Mouse (Mus musculus): ENCODE results near the gene Nrxn2. TPM values are rescaled to one million over a fixed set of nuclear protein-coding genes. Genes with fewer than 3 reads are reported as not detected.

Gene Nrxn2
- polyA plus RNA-seq, 1 experiment, result 6.4 TPM

DNA sequence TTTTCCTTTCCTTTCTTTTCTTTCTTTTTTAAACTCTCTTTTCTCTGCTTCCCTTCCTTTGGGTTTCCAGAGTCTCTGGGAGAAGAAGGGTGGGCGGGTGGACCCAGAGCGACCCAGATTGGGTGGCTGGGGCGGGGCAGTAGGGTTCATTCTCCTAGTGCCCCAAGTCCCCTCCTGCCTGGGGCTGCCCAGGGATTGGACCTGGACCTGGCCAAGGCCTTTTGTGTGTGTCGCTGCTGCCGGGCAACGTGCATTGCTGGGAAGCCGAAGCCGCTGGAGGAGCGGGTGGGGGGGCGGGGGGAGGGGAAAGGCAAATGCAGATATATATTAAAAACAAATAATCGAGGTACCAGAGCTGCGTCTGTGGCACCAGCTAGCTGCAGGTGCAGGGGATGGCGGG, 114.1 kb downstream of the Nrxn2 start:
- Histone ChIP-seq H3K4me1 (ENCODE audit: control insufficient read depth, insufficient read depth, low read length) (0 out of 2 replicates have a peak, but pooled peaks cover 3% of the 10 kb centered on the region), H3K27me3 (replicated peaks; ENCODE audit: control insufficient read depth, insufficient read depth, low read length) (no peaks in the 10 kb centered on the region; the same call in 1 of the 2 replicates), H3K27ac (ENCODE audit: insufficient read depth, low read depth, low read length) (no peak overlapping the region), H3K36me3 (ENCODE audit: control insufficient read depth, insufficient read depth, low read length) (no peaks in the 10 kb centered on the region), H3K4me3 (ENCODE audit: insufficient read depth, low read depth, low read length) (no peak overlapping the region)
- DNase-seq, result peak; percentile 39
- TF ChIP-seq CTCF (conservative IDR thresholded peaks at IDR 0.05; ENCODE audit: insufficient read depth, insufficient read length, low read depth, low read length), result no peak
- 14% methylated on average over 13 of the region's 13 CpGs for WGBS

DNA sequence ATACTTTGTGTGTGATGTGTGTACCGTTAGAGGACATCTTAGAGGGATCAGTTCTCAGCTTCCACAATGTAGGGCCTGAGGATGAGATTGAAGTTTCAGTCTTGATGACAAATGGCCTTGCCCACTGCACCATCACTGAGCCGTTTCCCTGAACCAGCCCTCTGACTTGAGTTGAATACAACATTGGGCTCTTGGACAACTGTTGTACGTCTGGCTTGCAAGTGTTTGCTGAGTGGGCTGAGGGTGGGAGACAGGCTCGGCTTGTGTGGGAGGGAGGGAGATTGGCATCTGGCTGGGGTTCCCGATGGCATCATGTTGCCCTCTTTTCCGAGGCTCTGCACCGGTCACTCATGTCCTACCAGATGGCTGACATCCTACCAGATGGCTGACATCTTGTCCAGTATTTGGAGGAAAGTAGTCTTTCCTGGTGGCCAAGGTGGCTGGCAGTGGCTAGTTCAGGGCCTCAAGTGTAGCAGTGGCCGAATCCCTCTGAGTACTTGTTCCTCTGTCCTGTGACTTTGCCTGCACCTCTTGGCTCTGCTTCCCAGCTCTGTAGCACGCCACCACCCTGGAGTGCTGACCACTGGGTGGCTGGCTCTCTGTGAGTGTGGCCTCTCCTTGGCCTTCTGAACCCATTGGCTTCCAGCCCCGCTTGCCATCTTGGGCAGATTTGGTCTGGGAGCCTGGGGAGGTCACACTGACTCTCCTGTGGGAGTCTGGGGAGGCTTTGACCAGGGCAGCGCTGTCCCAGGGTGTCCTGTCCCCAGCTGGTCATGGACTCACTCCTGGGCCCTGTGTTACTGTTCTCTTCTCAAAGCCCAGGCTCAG, 115.0 kb downstream of the Nrxn2 start:
- Histone ChIP-seq H3K27ac (ENCODE audit: insufficient read depth, low read depth, low read length) (no peak overlapping the region), H3K27me3 (replicated peaks; ENCODE audit: control insufficient read depth, insufficient read depth, low read length) (no peaks in the 10 kb centered on the region; the same call in 1 of the 2 replicates), H3K4me1 (ENCODE audit: control insufficient read depth, insufficient read depth, low read length) (0 out of 2 replicates have a peak, but pooled peaks cover 3% of the 10 kb centered on the region), H3K36me3 (ENCODE audit: control insufficient read depth, insufficient read depth, low read length) (no peaks in the 10 kb centered on the region), H3K4me3 (ENCODE audit: insufficient read depth, low read depth, low read length) (no peak overlapping the region)
- TF ChIP-seq CTCF (conservative IDR thresholded peaks at IDR 0.05; ENCODE audit: insufficient read depth, insufficient read length, low read depth, low read length), result no peak
- peak; percentile 88 for TF ChIP-seq POLR2A (IDR thresholded peaks at IDR 0.05; ENCODE audit: low read depth, low read length)
- 60% methylated on average over 11 of the region's 11 CpGs for WGBS
- DNase-seq, result peak; percentile 84

DNA sequence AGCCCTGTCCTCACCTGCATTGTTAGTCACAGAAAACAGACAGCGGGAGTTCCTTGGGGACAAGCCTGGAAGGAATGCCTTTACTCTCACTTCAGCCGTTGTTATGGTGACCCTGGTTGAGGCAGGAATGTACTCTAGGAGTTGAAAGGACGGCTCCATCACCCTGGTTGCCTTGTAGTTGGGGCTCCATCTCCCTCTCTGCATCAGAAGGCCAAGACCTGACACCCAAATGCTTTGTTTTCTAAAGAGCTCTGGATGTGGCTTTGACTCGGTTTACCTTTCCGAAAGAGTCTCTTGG, 115.5 kb downstream of the Nrxn2 start:
- Histone ChIP-seq H3K4me1 (ENCODE audit: control insufficient read depth, insufficient read depth, low read length) (0 out of 2 replicates have a peak, but pooled peaks cover 3% of the 10 kb centered on the region), H3K36me3 (ENCODE audit: control insufficient read depth, insufficient read depth, low read length) (no peaks in the 10 kb centered on the region), H3K27ac (ENCODE audit: insufficient read depth, low read depth, low read length) (no peak overlapping the region), H3K4me3 (ENCODE audit: insufficient read depth, low read depth, low read length) (no peak overlapping the region), H3K27me3 (replicated peaks; ENCODE audit: control insufficient read depth, insufficient read depth, low read length) (no peaks in the 10 kb centered on the region; the same call in 1 of the 2 replicates)
- no peak for DNase-seq
- TF ChIP-seq POLR2A (IDR thresholded peaks at IDR 0.05; ENCODE audit: low read depth, low read length), result no peak
- TF ChIP-seq CTCF (conservative IDR thresholded peaks at IDR 0.05; ENCODE audit: insufficient read depth, insufficient read length, low read depth, low read length), result no peak
- WGBS, result 68% methylated on average over 5 of the region's 5 CpGs

DNA sequence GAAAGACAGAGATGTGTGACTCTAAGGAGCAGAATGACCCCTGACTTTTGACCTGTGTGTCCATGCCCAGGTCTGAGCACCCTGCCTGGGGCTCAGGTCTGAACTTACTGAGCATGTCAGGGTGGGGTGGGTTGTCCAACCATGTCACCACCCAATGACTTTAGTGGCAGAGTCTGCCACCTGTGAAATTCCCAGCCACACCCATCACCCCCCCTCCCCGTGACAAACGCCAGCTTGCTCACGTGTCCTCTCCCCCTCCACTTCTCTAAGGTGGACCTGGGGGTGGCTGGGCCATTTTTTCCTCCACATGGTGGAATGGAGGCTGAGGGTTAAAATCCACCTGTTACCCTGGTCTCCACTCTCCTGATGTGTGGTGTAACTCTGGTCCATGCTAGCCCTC, 117.7 kb downstream of the Nrxn2 start:
- no peak overlapping the region for H3K4me3 ChIP-seq (ENCODE audit: insufficient read depth, low read depth, low read length)
- WGBS, result 53% methylated on average over 3 of the region's 3 CpGs
- H3K36me3 ChIP-seq (ENCODE audit: control insufficient read depth, insufficient read depth, low read length), result no peaks in the 10 kb centered on the region
- H3K27me3 ChIP-seq (replicated peaks; ENCODE audit: control insufficient read depth, insufficient read depth, low read length), result no peaks in the 10 kb centered on the region; the same call in 1 of the 2 replicates
- TF ChIP-seq CTCF (conservative IDR thresholded peaks at IDR 0.05; ENCODE audit: insufficient read depth, insufficient read length, low read depth, low read length) (no peak), POLR2A (IDR thresholded peaks at IDR 0.05; ENCODE audit: low read depth, low read length) (no peak)
- H3K27ac ChIP-seq (ENCODE audit: insufficient read depth, low read depth, low read length), result no peak overlapping the region
- DNase-seq, result peak; percentile 33
- H3K4me1 ChIP-seq (ENCODE audit: control insufficient read depth, insufficient read depth, low read length), result no peaks in the 10 kb centered on the region

DNA sequence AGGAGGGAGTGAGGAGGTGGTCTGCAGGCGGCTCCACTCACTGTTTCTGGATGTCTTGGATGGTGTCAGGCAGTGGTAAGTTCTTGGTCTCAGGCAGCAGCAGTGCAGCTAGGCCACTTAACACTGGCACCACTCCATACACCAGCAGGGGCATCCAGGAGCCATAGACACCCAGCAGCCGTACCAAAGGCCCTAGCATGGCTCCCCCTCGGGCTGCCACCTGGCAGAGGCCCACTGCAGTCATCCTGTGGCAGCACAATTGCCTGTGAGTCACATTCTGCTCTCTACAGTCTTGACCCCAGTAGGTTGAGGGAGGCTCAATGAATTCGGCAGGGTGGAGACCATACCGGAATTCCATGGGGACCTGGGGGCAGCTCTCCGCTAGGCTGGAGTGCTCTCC, 118.2 kb downstream of the Nrxn2 start:
- Histone ChIP-seq H3K4me3 (ENCODE audit: insufficient read depth, low read depth, low read length) (no peak overlapping the region), H3K4me1 (ENCODE audit: control insufficient read depth, insufficient read depth, low read length) (no peaks in the 10 kb centered on the region), H3K27me3 (replicated peaks; ENCODE audit: control insufficient read depth, insufficient read depth, low read length) (no peaks in the 10 kb centered on the region), H3K27ac (ENCODE audit: insufficient read depth, low read depth, low read length) (no peak overlapping the region), H3K36me3 (ENCODE audit: control insufficient read depth, insufficient read depth, low read length) (no peaks in the 10 kb centered on the region)
- no peak for TF ChIP-seq POLR2A (IDR thresholded peaks at IDR 0.05; ENCODE audit: low read depth, low read length)
- TF ChIP-seq CTCF (conservative IDR thresholded peaks at IDR 0.05; ENCODE audit: insufficient read depth, insufficient read length, low read depth, low read length), result no peak
- 68% methylated on average over 6 of the region's 6 CpGs for WGBS
- peak; percentile 17 for DNase-seq

DNA sequence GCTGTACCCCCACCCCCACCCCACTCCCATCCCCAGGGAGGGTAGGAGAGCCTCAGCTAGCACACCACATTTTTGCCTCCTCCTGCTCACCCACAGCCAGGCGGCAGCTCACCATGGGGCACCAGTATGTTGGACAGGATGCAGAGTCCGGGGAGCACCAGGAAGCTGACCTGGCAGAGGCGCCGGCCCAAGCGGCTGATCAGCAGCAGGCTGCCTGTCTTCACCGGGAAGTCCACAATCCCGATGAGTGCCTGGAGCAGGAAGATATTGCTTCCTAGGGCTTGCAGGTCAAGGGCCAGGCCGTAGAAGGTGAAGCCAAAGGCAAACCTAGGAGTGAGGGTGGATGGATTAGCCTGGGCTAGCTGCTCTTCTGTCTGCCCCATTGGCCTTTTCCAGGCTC, 119.0 kb downstream of the Nrxn2 start:
- Histone ChIP-seq H3K27ac (ENCODE audit: insufficient read depth, low read depth, low read length) (peak overlapping the region; percentile 11; the same call in 1 of the 2 replicates), H3K36me3 (ENCODE audit: control insufficient read depth, insufficient read depth, low read length) (no peaks in the 10 kb centered on the region), H3K4me3 (ENCODE audit: insufficient read depth, low read depth, low read length) (no peak overlapping the region), H3K4me1 (ENCODE audit: control insufficient read depth, insufficient read depth, low read length) (no peaks in the 10 kb centered on the region), H3K27me3 (replicated peaks; ENCODE audit: control insufficient read depth, insufficient read depth, low read length) (no peaks in the 10 kb centered on the region)
- TF ChIP-seq POLR2A (IDR thresholded peaks at IDR 0.05; ENCODE audit: low read depth, low read length) (peak; percentile 4), CTCF (conservative IDR thresholded peaks at IDR 0.05; ENCODE audit: insufficient read depth, insufficient read length, low read depth, low read length) (no peak)
- DNase-seq, result peak; percentile 56
- WGBS, result 40% methylated on average over 8 of the region's 8 CpGs

DNA sequence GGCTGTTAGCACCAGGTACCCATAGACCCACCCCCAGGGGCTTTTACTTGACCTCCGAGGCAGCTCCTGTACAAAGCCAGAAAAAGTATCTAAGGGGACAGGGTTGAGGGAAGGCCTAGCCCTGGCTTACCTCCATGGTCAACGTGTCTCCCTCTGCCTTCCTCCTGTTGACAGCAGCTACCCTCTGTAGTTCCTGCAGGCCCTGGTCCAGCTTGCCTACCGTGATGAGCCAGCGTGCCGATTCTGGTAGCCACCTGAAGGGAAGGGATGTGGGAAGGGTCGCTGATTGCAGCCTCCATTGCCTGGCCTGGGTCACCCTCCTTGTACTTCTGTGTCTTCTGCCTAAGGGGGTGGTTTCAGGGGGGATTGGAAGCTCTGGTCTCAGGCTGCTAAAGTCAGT, 120.0 kb downstream of the Nrxn2 start:
- Histone ChIP-seq H3K27ac (ENCODE audit: insufficient read depth, low read depth, low read length) (no peak overlapping the region), H3K36me3 (ENCODE audit: control insufficient read depth, insufficient read depth, low read length) (no peaks in the 10 kb centered on the region), H3K4me1 (ENCODE audit: control insufficient read depth, insufficient read depth, low read length) (no peaks in the 10 kb centered on the region), H3K4me3 (ENCODE audit: insufficient read depth, low read depth, low read length) (peak overlapping the region; percentile 2; the same call in 1 of the 2 replicates), H3K27me3 (replicated peaks; ENCODE audit: control insufficient read depth, insufficient read depth, low read length) (no peaks in the 10 kb centered on the region)
- peak; percentile 2 for DNase-seq
- WGBS, result 74% methylated on average over 6 of the region's 6 CpGs
- TF ChIP-seq POLR2A (IDR thresholded peaks at IDR 0.05; ENCODE audit: low read depth, low read length) (no peak), CTCF (conservative IDR thresholded peaks at IDR 0.05; ENCODE audit: insufficient read depth, insufficient read length, low read depth, low read length) (no peak)
